Mouse (Mus musculus): Measurements from ENCODE around the gene Mslnl.

Mslnl gene

GRCm38 (mm10) chr17:25786781-25787504, 51.1 kb downstream of the Mslnl start:
- peak; percentile 42 for DNase-seq

GRCm38 (mm10) chr17:25791320-25791842, 55.5 kb downstream of the Mslnl start:
- DNase-seq, result peak; percentile 47

- peak; percentile 84 for DNase-seq
These were observed 56.1 kb downstream of the Mslnl start for GRCm38 (mm10) chr17:25791843-25792527.

GRCm38 (mm10) chr17:25792615-25793014, 56.8 kb downstream of the Mslnl start, which contains the start of gene Fam173a:
Gene Fam173a (minus strand): TSS chr17:25792901.
- peak; percentile 69 for DNase-seq

GRCm38 (mm10) chr17:25794197-25794596, 58.4 kb downstream of the Mslnl start:
- peak; percentile 61 for DNase-seq

- DNase-seq, result no peak
These were observed 59.2 kb downstream of the Mslnl start for GRCm38 (mm10) chr17:25794998-25795397.

- DNase-seq, result peak; percentile 70
These were observed 59.8 kb downstream of the Mslnl start, which contains the start of gene AC134908.4 for GRCm38 (mm10) chr17:25795609-25796092. Gene AC134908.4 (minus strand): TSS chr17:25795659.

- peak; percentile 38 for DNase-seq
These were observed 60.4 kb downstream of the Mslnl start for GRCm38 (mm10) chr17:25796211-25796771.

GRCm38 (mm10) chr17:25796951-25797369, 61.1 kb downstream of the Mslnl start, which contains the start of gene Metrn:
Gene Metrn (minus strand): TSS chr17:25797136.
- peak; percentile 70 for DNase-seq
